Mouse (Mus musculus): ENCODE data around the gene Rftn2.

- TF ChIP-seq POLR2A (IDR thresholded peaks at IDR 0.05; ENCODE audit: insufficient read length, low read depth) = no peak
- no peak for TF ChIP-seq MAX (IDR thresholded peaks at IDR 0.05; ENCODE audit: low read depth)
- no peak for TF ChIP-seq TCF12 (IDR thresholded peaks at IDR 0.05; ENCODE audit: insufficient read depth, poor library complexity, severe bottlenecking)
- TF ChIP-seq E2F4 (IDR thresholded peaks at IDR 0.05; ENCODE audit: insufficient read depth) = no peak
- TF ChIP-seq REST (IDR thresholded peaks at IDR 0.05; ENCODE audit: insufficient read depth, insufficient read length) = no peak
- no peak for TF ChIP-seq CEBPB (IDR thresholded peaks at IDR 0.05; ENCODE audit: insufficient read depth, poor library complexity, severe bottlenecking)
These were observed 2.5 kb downstream of the Rftn2 start for GRCm38 (mm10) chr1:55224111-55224510.
